Mouse (Mus musculus) hindbrain, embryonic 11.5 days (tissue): ENCODE data around the gene Gas6. TPM values are rescaled to one million over a fixed set of nuclear protein-coding genes. Genes with fewer than 3 reads are reported as not detected.

Experiments
- ATAC-seq: fragments of 200-750 bp; cut with Nextera tagmentation; 2 replicates; pipeline ENCODE4 v1.8.0; 2017; ENCODE audit warnings: mild to moderate bottlenecking, moderate TSS enrichment, moderate library complexity; ENCODE audit not compliant: low FRiP score
- DNase-seq: peaks from one replicate; pipeline ENCODE4 v3.0.0-alpha.2; 2015; ENCODE audit warnings: low spot score
- H3K27ac ChIP-seq: fragments of 300-500 bp; sonication (generic); 2 replicates; pipeline ENCODE4 v1.5.1; 2014; ENCODE audit warnings: mild to moderate bottlenecking, low read depth, low read length
- H3K27me3 ChIP-seq: fragments of 300-500 bp; sonication (generic); 2 replicates; pipeline ENCODE4 v1.6.1; 2014; ENCODE audit warnings: mild to moderate bottlenecking, low read length, moderate library complexity, mixed read lengths; ENCODE audit not compliant: control insufficient read depth, insufficient read depth
- H3K36me3 ChIP-seq: fragments of 300-500 bp; sonication (generic); 2 replicates; pipeline ENCODE4 v1.6.1; 2014; ENCODE audit warnings: mild to moderate bottlenecking, low read length, moderate library complexity, mixed read lengths; ENCODE audit not compliant: control insufficient read depth, insufficient read depth
- H3K4me1 ChIP-seq: fragments of 300-500 bp; sonication (generic); replicated peaks from 2 replicates; pipeline ENCODE4 v1.6.1; 2014; ENCODE audit warnings: low read length, mixed read lengths; ENCODE audit not compliant: control insufficient read depth, insufficient read depth
- H3K4me2 ChIP-seq: fragments of 300-500 bp; sonication (generic); replicated peaks from 2 replicates; pipeline ENCODE4 v1.6.1; 2014; ENCODE audit warnings: mild to moderate bottlenecking, low read depth, low read length
- H3K4me3 ChIP-seq: fragments of 300-500 bp; sonication (generic); 2 replicates; pipeline ENCODE4 v1.5.1; 2014; ENCODE audit warnings: low read depth, low read length
- H3K9ac ChIP-seq: fragments of 300-500 bp; sonication (generic); 2 replicates; pipeline ENCODE4 v1.6.1; 2014; ENCODE audit warnings: low read depth, low read length
- H3K9me3 ChIP-seq: fragments of 300-500 bp; sonication (generic); 2 replicates; pipeline ENCODE4 v1.6.1; 2016; ENCODE audit warnings: low read length; ENCODE audit not compliant: control insufficient read depth
- WGBS: fragments of 180-500 bp; shearing (Covaris S2); extraction: QIAGEN DNeasy Blood & Tissue Kit; methylation state at CpG from one replicate; pipeline ENCODE4 v1.1.7; 2014; 5-methylcytosine and 5-hydroxymethylcytosine counted together
- polyA plus RNA-seq: library from polyadenylated mRNA; unstranded; fragments of >200 nt; fragmentation: Nextera tagmentation; extraction: Ambion mirVana; gene quantifications from 2 replicates; pipeline ENCODE4 v1.2.1, GENCODE M21; 2014

The Gas6 gene
- polyA plus RNA-seq, 1 experiment from 2014 or later, result 5.9 TPM

DNA sequence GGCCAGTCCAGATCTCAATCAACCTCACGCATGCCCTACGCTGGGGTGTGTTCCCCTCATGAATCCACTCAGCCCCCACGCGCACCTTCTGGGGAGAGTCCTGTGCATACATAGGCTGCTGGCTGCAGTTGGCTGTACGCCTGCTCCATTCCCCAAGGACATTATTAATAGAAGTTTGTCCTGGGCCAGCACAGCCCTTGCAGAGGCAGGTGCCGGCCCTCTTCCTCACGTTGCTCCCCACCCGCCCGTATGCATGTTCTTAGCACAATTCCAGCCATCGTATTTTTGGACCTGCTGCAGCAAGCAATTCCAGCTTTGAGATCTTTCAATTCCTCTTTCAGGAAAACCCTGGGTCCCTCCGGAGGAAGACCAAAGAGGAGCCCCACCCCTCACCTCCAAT lies 1.3 kb downstream of the Gas6 start:
- peak; percentile 6 for DNase-seq
- Histone ChIP-seq H3K4me3 (no peak overlapping the region), H3K9ac (no peak overlapping the region), H3K4me2 (no peak overlapping the region), H3K27me3 (peaks cover 22% of the 10 kb centered on the region), H3K9me3 (no peaks in the 10 kb centered on the region), H3K27ac (no peak overlapping the region), H3K4me1 (peaks cover 2% of the 10 kb centered on the region; the same call in 1 of the 2 replicates), H3K36me3 (no peaks in the 10 kb centered on the region)
- no peak for ATAC-seq
- 61% methylated on average over 11 of the region's 11 CpGs for WGBS

DNA sequence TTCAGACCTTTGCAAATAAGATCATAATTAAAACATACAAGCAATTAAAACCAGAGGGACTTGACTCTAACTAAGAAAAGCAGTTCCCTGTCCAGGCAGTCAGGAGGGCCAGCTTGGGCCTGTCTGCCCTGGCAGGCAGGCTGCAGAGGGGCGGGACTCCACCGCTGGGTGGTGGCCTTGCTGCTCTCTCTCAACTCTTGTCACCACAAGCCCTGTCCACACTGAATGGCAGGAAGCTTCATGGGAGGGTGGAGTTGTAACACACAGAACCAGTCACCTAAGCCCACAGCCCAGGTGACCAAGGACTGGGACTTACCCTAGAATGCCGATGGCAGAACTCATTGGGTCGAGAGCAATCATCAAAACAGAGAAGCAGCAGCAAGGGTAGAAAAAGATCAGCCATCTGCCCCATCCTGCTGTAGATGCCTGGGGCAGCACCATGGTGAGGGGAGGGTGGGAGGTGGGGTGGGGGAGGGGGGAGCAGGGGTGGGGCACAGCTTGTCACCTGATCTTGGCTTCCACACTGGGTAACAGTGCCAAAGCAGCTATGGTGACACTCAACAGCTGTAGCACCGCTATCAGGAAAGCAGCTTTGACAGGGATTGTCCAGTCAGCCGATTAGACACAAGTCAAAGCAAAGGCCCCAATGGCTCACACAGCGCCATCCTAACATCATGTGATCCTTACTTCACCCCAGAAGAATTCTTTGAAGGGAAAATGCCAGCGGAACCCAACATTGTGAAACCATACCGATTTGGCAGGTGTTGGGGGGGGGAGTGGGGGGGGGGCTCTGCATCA lies 1.9 kb downstream of the Gas6 start:
- Histone ChIP-seq H3K27me3 (peaks cover 22% of the 10 kb centered on the region), H3K9me3 (no peaks in the 10 kb centered on the region), H3K9ac (no peak overlapping the region), H3K4me1 (peaks cover 2% of the 10 kb centered on the region; the same call in 1 of the 2 replicates), H3K27ac (no peak overlapping the region), H3K4me2 (no peak overlapping the region), H3K36me3 (no peaks in the 10 kb centered on the region), H3K4me3 (no peak overlapping the region)
- ATAC-seq, result 0 out of 2 replicates have a peak, but pooled peaks have one; percentile 44
- 63% methylated on average over 9 of the region's 9 CpGs for WGBS
- no peak for DNase-seq

GRCm38 (mm10) chr8:13491491-13492010 lies 2.7 kb downstream of the Gas6 start:
- DNase-seq (no peak), ATAC-seq (no peak)
- peaks cover 22% of the 10 kb centered on the region for H3K27me3 ChIP-seq
- no peak overlapping the region for H3K27ac ChIP-seq
- H3K9ac ChIP-seq, result no peak overlapping the region
- no peak overlapping the region for H3K4me3 ChIP-seq
- no peak overlapping the region for H3K4me2 ChIP-seq
- 87% methylated on average over 14 of the region's 14 CpGs for WGBS
- no peaks in the 10 kb centered on the region for H3K36me3 ChIP-seq
- no peaks in the 10 kb centered on the region for H3K9me3 ChIP-seq
- peaks cover 2% of the 10 kb centered on the region; the same call in 1 of the 2 replicates for H3K4me1 ChIP-seq

DNA sequence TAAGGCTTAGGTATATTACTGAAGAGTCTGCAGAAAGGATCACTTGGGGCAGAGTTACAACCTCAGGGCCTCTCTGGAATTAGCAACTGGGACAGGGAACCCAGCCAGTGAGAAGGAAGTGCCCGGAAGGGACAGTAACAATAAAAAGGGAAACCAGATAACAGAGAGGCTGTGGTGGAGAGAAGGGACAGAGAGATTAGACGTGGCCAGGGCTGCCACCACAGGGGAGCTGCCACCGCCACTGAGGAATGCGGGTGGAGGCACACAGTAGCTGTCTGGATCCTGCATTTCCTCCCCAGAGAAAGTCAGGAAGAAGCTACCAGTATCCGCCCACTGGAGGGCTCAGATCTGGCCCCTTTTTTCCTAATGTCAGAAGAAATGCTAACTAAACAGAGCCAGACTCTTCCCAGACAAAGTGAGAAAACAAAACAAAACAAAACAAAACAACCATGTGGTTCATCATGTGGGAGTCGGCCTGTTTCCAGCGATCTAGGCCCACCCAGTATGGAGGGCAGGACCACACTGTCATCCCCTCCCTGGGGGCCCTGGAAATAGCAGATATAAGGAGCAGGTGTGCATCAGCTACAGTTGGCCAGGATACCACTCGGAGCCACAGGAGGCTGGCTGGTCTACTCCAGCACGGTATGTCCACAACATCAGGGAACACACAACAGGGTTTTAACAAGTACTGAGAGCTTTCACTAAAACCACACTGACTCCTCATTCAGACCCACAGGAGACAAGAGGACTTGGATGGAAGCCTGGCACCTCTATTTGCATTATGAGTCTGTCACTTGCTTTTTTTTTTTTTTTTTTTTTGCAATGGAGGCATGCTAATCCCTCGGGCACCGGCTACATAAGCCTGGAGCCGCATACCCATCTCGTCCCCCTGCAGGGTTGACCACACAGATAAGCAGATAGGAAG lies 4.0 kb downstream of the Gas6 start:
- peaks cover 22% of the 10 kb centered on the region for H3K27me3 ChIP-seq
- H3K4me2 ChIP-seq, result no peak overlapping the region
- ATAC-seq (no peak), DNase-seq (no peak)
- H3K9ac ChIP-seq, result no peak overlapping the region
- H3K36me3 ChIP-seq, result no peaks in the 10 kb centered on the region
- H3K4me3 ChIP-seq, result no peak overlapping the region
- H3K9me3 ChIP-seq, result no peaks in the 10 kb centered on the region
- no peak overlapping the region for H3K27ac ChIP-seq
- H3K4me1 ChIP-seq, result peaks cover 2% of the 10 kb centered on the region; the same call in 1 of the 2 replicates
- 43% methylated on average over 13 of the region's 13 CpGs for WGBS

- Histone ChIP-seq H3K4me3 (no peak overlapping the region), H3K27me3 (peaks cover 17% of the 10 kb centered on the region), H3K36me3 (no peaks in the 10 kb centered on the region), H3K9me3 (no peaks in the 10 kb centered on the region), H3K4me1 (peaks cover 2% of the 10 kb centered on the region; the same call in 1 of the 2 replicates), H3K27ac (no peak overlapping the region), H3K4me2 (no peak overlapping the region), H3K9ac (no peak overlapping the region)
- no peak for DNase-seq
- 86% methylated on average over 3 of the region's 3 CpGs for WGBS
- ATAC-seq, result no peak
Measured at GRCm38 (mm10) chr8:13489351-13489750, 4.9 kb downstream of the Gas6 start.

- Histone ChIP-seq H3K4me1 (no peaks in the 10 kb centered on the region), H3K4me2 (no peak overlapping the region), H3K27me3 (no peaks in the 10 kb centered on the region), H3K27ac (no peak overlapping the region), H3K4me3 (no peak overlapping the region), H3K9ac (no peak overlapping the region), H3K9me3 (no peaks in the 10 kb centered on the region), H3K36me3 (no peaks in the 10 kb centered on the region)
- 86% methylated on average over 5 of the region's 5 CpGs for WGBS
- DNase-seq (no peak), ATAC-seq (no peak)
Measured at GRCm38 (mm10) chr8:13483191-13483590, 11.1 kb downstream of the Gas6 start.

DNA sequence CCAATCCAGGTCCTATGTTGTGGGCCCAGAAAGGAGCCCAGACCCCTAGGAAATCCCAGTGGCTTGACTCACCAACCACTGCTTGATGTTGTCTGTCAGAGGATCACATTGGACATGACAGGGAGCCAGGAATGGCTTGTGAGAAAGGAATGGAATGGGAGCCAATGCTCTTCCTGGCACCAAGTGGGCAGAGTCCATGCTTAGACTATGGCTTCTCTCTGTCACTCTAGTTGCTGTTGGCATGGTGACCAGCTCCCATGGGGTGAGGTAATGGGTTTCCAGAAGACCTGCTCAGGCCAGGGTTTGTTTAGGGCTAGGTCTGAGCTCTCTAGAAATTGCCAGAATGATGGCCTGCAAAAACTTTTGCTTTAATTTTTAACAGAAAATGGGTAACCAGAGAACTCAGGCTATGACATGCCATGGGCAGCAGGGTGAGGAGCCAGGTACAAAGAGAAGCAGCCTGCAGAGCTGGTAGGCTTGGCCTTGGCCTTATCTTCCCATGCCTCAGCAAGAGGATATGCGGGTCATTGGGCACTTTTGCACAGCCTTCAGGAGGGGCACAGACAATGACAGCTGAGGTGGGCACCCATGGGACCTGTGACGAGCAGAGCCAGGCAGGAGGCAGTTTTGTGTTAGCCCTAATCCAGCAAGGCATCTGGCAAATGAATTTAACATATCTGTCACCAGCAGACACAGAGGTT lies 12.0 kb downstream of the Gas6 start:
- no peaks in the 10 kb centered on the region for H3K9me3 ChIP-seq
- H3K4me3 ChIP-seq, result no peak overlapping the region
- H3K27me3 ChIP-seq, result no peaks in the 10 kb centered on the region
- H3K27ac ChIP-seq, result no peak overlapping the region
- H3K36me3 ChIP-seq, result no peaks in the 10 kb centered on the region
- H3K9ac ChIP-seq, result no peak overlapping the region
- H3K4me2 ChIP-seq, result no peak overlapping the region
- DNase-seq (no peak), ATAC-seq (no peak)
- H3K4me1 ChIP-seq, result no peaks in the 10 kb centered on the region
- 75% methylated on average over 2 of the region's 2 CpGs for WGBS

DNA sequence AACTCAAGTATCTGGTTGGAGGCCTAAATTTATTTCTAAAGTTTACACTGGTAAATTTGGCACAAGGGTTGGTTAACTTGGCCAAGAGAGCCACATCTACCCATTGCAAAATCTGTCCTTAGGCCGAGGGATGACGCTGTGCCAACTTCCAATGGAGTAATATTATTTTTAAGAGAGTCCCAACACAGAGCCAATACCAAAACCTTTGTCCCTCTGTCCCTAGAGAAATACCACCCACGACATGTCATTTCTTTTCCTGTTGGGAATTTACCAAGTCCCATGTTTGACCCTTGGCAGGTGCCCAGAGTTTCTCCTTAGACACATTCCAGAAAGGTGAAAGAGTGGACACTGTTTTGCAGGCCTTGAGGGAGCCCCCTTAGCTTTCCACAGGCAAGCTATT lies 12.7 kb downstream of the Gas6 start:
- WGBS, result 85% methylated on average over 3 of the region's 3 CpGs
- H3K4me1 ChIP-seq, result no peaks in the 10 kb centered on the region

More for the DNA sequence above, 12.7 kb downstream of the Gas6 start:
- Histone ChIP-seq H3K4me3 (no peak overlapping the region), H3K36me3 (no peaks in the 10 kb centered on the region), H3K9me3 (no peaks in the 10 kb centered on the region), H3K27ac (no peak overlapping the region), H3K9ac (no peak overlapping the region), H3K27me3 (no peaks in the 10 kb centered on the region), H3K4me2 (no peak overlapping the region)
- DNase-seq (no peak), ATAC-seq (no peak)
